Mouse (Mus musculus): ENCODE results near the gene Manbal.

DNA sequence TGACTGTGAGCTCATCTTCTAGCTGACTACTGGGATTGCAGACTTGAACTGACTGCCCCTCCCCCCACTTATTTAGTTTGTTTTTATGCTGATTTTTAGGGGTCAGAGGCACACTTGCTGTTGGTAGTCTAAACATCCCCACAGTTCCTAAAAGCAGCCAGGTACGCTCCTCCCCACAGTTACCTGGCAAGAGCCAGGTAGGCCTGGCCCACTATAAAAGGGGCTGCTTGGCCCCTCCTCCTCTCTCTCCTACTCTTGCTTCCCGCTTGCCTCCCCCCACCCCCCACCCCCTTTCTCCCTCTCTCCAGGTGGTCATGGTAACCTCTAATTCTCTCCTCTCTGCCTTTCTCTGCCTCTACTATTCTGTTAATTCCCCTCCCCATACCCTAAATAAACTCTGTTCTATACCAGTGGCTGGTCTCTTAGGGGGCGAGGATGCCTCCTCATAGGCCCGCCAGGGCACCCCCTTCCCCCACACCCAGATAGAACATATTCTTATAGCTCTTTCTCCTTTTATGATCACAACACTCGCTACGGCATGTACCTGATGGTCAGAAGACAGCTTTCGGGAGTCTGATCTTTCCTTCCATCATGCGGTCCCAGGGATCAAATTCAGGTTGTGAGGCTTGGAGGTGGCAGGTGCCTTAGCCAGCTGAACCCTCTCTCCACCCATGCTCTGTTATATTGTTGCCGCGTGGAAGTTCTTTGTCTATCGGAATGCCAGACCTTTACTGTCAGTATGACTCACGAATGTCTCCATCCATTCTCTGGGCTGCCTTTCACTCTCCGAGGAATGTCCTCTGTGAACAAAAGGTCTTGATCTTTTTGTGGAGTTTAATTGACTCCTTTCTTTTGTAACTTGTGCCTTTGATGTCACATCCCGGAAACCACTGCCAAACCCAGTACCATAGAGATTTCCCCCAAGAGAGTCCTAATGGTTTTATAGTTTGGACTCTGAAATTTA is 8.7 kb downstream of the Manbal start:
- TF ChIP-seq CTCF (IDR thresholded peaks at IDR 0.05; ENCODE audit: borderline replicate concordance, extremely low read depth, insufficient read depth, insufficient read length) (no peak), POLR2A (IDR thresholded peaks at IDR 0.05; ENCODE audit: borderline replicate concordance, extremely low read depth, insufficient read depth, insufficient read length, poor library complexity, severe bottlenecking) (no peak)

Measured in brain, embryonic 14.5 days (tissue).